In the genomic region with DNA sequence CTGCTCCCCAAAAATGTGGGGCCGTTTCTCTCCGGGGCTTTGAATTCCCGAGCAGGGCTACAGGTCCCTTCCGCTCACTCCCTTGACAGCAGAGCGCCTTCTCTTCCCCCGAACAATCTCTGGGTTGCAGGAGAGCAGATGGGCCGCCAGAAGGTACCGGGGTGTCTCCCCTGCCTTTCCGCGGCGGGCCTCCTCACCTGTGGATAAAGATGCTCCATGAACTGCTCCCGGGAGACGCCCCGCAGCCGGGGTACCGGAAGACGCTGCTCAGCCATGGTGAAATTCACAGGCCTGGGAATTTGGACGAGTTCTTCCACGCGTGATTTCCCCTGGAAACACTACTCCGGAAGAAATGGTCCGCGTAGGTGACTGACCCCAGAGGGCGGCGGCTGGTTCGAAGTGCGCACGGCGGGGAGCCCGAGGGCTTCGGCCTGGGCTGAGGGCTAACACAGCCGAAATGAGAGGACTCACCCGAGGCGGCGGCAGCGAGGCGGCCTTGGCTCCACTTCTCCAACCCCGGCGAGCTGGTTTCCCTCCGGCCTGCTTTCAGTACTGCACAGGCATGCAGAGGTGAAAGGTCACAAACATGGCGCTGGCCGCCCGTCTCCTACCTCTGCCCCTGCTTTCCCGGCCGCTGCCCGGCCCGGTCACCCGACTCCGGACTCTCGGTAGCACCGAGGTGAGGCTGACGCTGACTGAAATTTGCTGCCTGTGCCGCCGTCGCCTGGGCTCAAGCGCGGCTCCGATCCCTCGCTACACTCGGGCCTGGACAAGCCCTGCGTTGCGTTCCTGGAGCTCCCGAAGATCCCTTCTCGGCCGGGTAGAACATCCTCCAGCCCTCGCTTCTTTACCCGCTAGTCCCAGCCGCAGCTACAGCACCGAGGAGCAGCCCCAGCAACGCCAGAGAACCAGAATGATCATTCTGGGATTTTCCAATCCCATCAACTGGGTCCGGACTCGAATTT, we compare ENCODE assay signal across 8 mouse cellular contexts. TPM values are rescaled to one million over a fixed set of nuclear protein-coding genes. Genes with fewer than 3 reads are reported as not detected.
A peak's percentile ranks its signal among the peaks of the same experiment; 100 is the strongest.
DNase-seq lines count a peak whose midpoint lies in the region; ATAC-seq and TF ChIP-seq lines count a peak whose summit lies in the region.

TSS of gene Maip1 (plus strand) at position 142 of the 965 bp plus-strand sequence.
TSS of gene Tyw5 (minus strand) at position 915 of the 965 bp plus-strand sequence.

- H3K4me2 ChIP-seq in heart, embryonic 12.5 days: peak within 1 kb of the TSS; percentile 89
- H3K4me2 ChIP-seq in kidney, postnatal 0 days (ENCODE audit: low read length): peak within 1 kb of the TSS; percentile 85
- H3K4me2 ChIP-seq in liver, embryonic 11.5 days: peak within 1 kb of the TSS; percentile 88
- H3K4me2 ChIP-seq in myocyte (ENCODE audit: low read depth): peak within 1 kb of the TSS; percentile 92

- H3K36me3 ChIP-seq in heart, embryonic 12.5 days: peaks cover 6% of the 10 kb centered on the region
- H3K36me3 ChIP-seq in kidney, postnatal 0 days (ENCODE audit: insufficient read depth, low read length): no peaks in the 10 kb centered on the region
- H3K36me3 ChIP-seq in liver, embryonic 11.5 days (ENCODE audit: control insufficient read depth, insufficient read depth, low read length): no peaks in the 10 kb centered on the region
- peaks cover under 1% of the 10 kb centered on the region for H3K36me3 ChIP-seq in myocyte (ENCODE audit: control insufficient read depth, insufficient read depth)

- H3K4me1 ChIP-seq in heart, embryonic 12.5 days (replicated peaks): peaks cover 19% of the 10 kb centered on the region
- H3K4me1 ChIP-seq in kidney, postnatal 0 days (replicated peaks; ENCODE audit: insufficient read depth, low read length): peaks cover 10% of the 10 kb centered on the region; the same call in 1 of the 2 replicates
- H3K4me1 ChIP-seq in liver, embryonic 11.5 days (replicated peaks; ENCODE audit: control insufficient read depth, insufficient read depth, low read length): peaks cover 6% of the 10 kb centered on the region

- H3K27ac ChIP-seq in heart, embryonic 12.5 days (ENCODE audit: poor library complexity, severe bottlenecking): peak within 1 kb of the TSS; percentile 87
- peak within 1 kb of the TSS; percentile 88 for H3K27ac ChIP-seq in kidney, postnatal 0 days
- peak within 1 kb of the TSS; percentile 91 for H3K27ac ChIP-seq in liver, embryonic 11.5 days (ENCODE audit: low read depth, low read length)

- H3K79me2 ChIP-seq in myocyte (ENCODE audit: control insufficient read depth, insufficient read depth): peaks cover 66% of the 10 kb centered on the region

- TF ChIP-seq POLR2A in brain, embryonic 14.5 days (IDR thresholded peaks at IDR 0.05; ENCODE audit: borderline replicate concordance, extremely low read depth, insufficient read depth, insufficient read length, poor library complexity, severe bottlenecking): peak; percentile 41; the same call in 1 of the 2 replicates
- peak; percentile 67 for TF ChIP-seq POLR2A in myocyte (IDR thresholded peaks at IDR 0.05; ENCODE audit: insufficient read length, low read depth)

- no peak for TF ChIP-seq CTCF in brain, embryonic 14.5 days (IDR thresholded peaks at IDR 0.05; ENCODE audit: borderline replicate concordance, extremely low read depth, insufficient read depth, insufficient read length)
- TF ChIP-seq CTCF in kidney, postnatal 0 days (IDR thresholded peaks at IDR 0.05; ENCODE audit: low read depth): 0 out of 2 replicates have a peak, but pooled peaks have one; percentile 8

- H3ac ChIP-seq in myocyte (ENCODE audit: control insufficient read depth, insufficient read length): peak within 1 kb of the TSS; percentile 67

- H3K27me3 ChIP-seq in heart, embryonic 12.5 days (replicated peaks): no peaks in the 10 kb centered on the region
- H3K27me3 ChIP-seq in kidney, postnatal 0 days (ENCODE audit: insufficient read depth, low read length): no peaks in the 10 kb centered on the region
- H3K27me3 ChIP-seq in liver, embryonic 11.5 days (replicated peaks; ENCODE audit: control insufficient read depth, insufficient read depth, low read length): no peaks in the 10 kb centered on the region
- H3K27me3 ChIP-seq in myocyte (ENCODE audit: control insufficient read depth, insufficient read depth, insufficient read length): no peaks in the 10 kb centered on the region

- peak; percentile 89 for ATAC-seq in erythroblast, adult 5-6 weeks (replicated peaks; ENCODE audit: low FRiP score, poor library complexity, severe bottlenecking)
- ATAC-seq in heart, embryonic 12.5 days (ENCODE audit: insufficient number of reproducible peaks, low FRiP score): peak; percentile 90
- ATAC-seq in kidney, postnatal 0 days (replicated peaks; ENCODE audit: low FRiP score, low read depth): peak; percentile 92
- peak; percentile 89 for ATAC-seq in liver, embryonic 11.5 days (replicated peaks; ENCODE audit: low FRiP score)

- H3K4me3 ChIP-seq in heart, embryonic 12.5 days: peak within 1 kb of the TSS; percentile 94
- H3K4me3 ChIP-seq in kidney, postnatal 0 days (replicated peaks; ENCODE audit: low read depth, low read length): peak within 1 kb of the TSS; percentile 87
- H3K4me3 ChIP-seq in liver, embryonic 11.5 days (ENCODE audit: low read depth, low read length): peak within 1 kb of the TSS; percentile 89
- peak within 1 kb of the TSS; percentile 95 for H3K4me3 ChIP-seq in myocyte

- H3K9me3 ChIP-seq in heart, embryonic 12.5 days (replicated peaks): no peaks in the 10 kb centered on the region
- H3K9me3 ChIP-seq in kidney, postnatal 0 days (replicated peaks; ENCODE audit: low read length): no peaks in the 10 kb centered on the region
- no peaks in the 10 kb centered on the region for H3K9me3 ChIP-seq in liver, embryonic 11.5 days (ENCODE audit: control insufficient read depth, low read length)

- peak; percentile 86 for DNase-seq in CD4-positive helper T cell, adult 2 months (ENCODE audit: low read depth, low spot score)
- DNase-seq in brain, embryonic 14.5 days (ENCODE audit: low read depth): peak; percentile 93
- peak; percentile 87 for DNase-seq in kidney, postnatal 0 days (ENCODE audit: low spot score)
- peak; percentile 88 for DNase-seq in liver, embryonic 11.5 days (ENCODE audit: low spot score)
- DNase-seq in spleen, postnatal 4 days (ENCODE audit: low spot score in 2 of 2): peak; percentile 76 to 89

- under 1% methylated on average over 72 of the region's 72 CpGs for WGBS in heart, embryonic 12.5 days
- under 1% methylated on average over 72 of the region's 72 CpGs for WGBS in kidney, postnatal 0 days
- WGBS in liver, embryonic 11.5 days: 0% methylated on average over 72 of the region's 72 CpGs

- peak within 1 kb of the TSS; percentile 95 for H3K9ac ChIP-seq in heart, embryonic 12.5 days
- H3K9ac ChIP-seq in kidney, postnatal 0 days (ENCODE audit: low read depth, low read length): peak within 1 kb of the TSS; percentile 96
- peak within 1 kb of the TSS; percentile 95 for H3K9ac ChIP-seq in liver, embryonic 11.5 days (ENCODE audit: low read depth, low read length)

TF ChIP-seq in myocyte, 11 proteins besides CTCF, POLR2A, EP300 and RAD21:
- TF ChIP-seq POLR2AphosphoS2 (IDR thresholded peaks at IDR 0.05; ENCODE audit: insufficient read length, low read depth) (peak; percentile 37), REST (IDR thresholded peaks at IDR 0.05; ENCODE audit: insufficient read depth, insufficient read length) (peak; percentile 9), MAX (IDR thresholded peaks at IDR 0.05; ENCODE audit: low read depth) (no peak), TCF12 (IDR thresholded peaks at IDR 0.05; ENCODE audit: insufficient read depth, poor library complexity, severe bottlenecking) (no peak), MYOG (IDR thresholded peaks at IDR 0.05; ENCODE audit: control insufficient read depth in 1 of 3, insufficient read depth in 1 of 3, insufficient read length in 2 of 3, low read depth in 2 of 3) (peak in 1 of 3 experiments; percentile 43), SRF (IDR thresholded peaks at IDR 0.05; ENCODE audit: control insufficient read depth, insufficient read length, low read depth) (peak; percentile 16)

RNA-seq across cellular contexts. Expression of gene Maip1, which starts in this region (rescaled TPM):
- polyA plus RNA-seq in brain, embryonic 14.5 days (2012; rRNA removed): 11.7 and 11.9 TPM in 2 replicates
- total RNA-seq in erythroblast, adult 5-6 weeks (2015; ENCODE audit: low replicate concordance): 1.3 and 2.7 TPM in 2 replicates
- 2.1 and 3.0 TPM in 2 replicates for total RNA-seq in erythroblast, adult 5-6 weeks (2017; ENCODE audit: low replicate concordance)
- polyA plus RNA-seq in heart, embryonic 12.5 days (2016; fragmentation: Nextera tagmentation; extraction: Ambion mirVana): 16.3 and 17.4 TPM in 2 replicates
- polyA plus RNA-seq in kidney, postnatal 0 days (2015; fragmentation: Nextera tagmentation; extraction: Ambion mirVana): 23.3 and 24.7 TPM in 2 replicates
- polyA plus RNA-seq in liver, embryonic 11.5 days (2014; fragmentation: Nextera tagmentation; extraction: Ambion mirVana): 17.5 and 17.8 TPM in 2 replicates
- 6.9 TPM for polyA plus RNA-seq in myocyte (2012; fragmentation: generic; extraction: Trizol)

RNA-seq across cellular contexts. Expression of gene Tyw5, which starts in this region (rescaled TPM):
- polyA plus RNA-seq in brain, embryonic 14.5 days (2012; rRNA removed): 19.3 and 21.5 TPM in 2 replicates
- total RNA-seq in erythroblast, adult 5-6 weeks (2015; ENCODE audit: low replicate concordance): 4.6 and 10.7 TPM in 2 replicates
- total RNA-seq in erythroblast, adult 5-6 weeks (2017; ENCODE audit: low replicate concordance): 3.5 and 14.7 TPM in 2 replicates
- 20.4 and 21.9 TPM in 2 replicates for polyA plus RNA-seq in heart, embryonic 12.5 days (2016; fragmentation: Nextera tagmentation; extraction: Ambion mirVana)
- 26.2 and 27.5 TPM in 2 replicates for polyA plus RNA-seq in kidney, postnatal 0 days (2015; fragmentation: Nextera tagmentation; extraction: Ambion mirVana)
- 27.1 and 27.5 TPM in 2 replicates for polyA plus RNA-seq in liver, embryonic 11.5 days (2014; fragmentation: Nextera tagmentation; extraction: Ambion mirVana)
- polyA plus RNA-seq in myocyte (2012; fragmentation: generic; extraction: Trizol): 6.4 TPM

Comparison
In these comparisons a context has a peak if more than half of its experiments do, and no peak if none do; other contexts are left out.
1. Peak in every context shown above with its lines: DNase-seq, ATAC-seq, H3K4me3 ChIP-seq and H3K27ac ChIP-seq.